Mouse (Mus musculus) G1E (cell line): ENCODE measurements around the gene Pitpnm1. TPM values are rescaled to one million over a fixed set of nuclear protein-coding genes. Genes with fewer than 3 reads are reported as not detected.

Experiments
- ATAC-seq: 2 replicates; pipeline ENCODE4 v1.8.0; 2016; ENCODE audit warnings: mild to moderate bottlenecking; ENCODE audit not compliant: insufficient number of reproducible peaks, poor library complexity, low FRiP score, severe bottlenecking; ENCODE audit errors: extremely low read depth
- DNase-seq: peaks from one replicate; pipeline ENCODE4 v3.0.0; 2012; ENCODE audit warnings: low spot score
- H3K27me3 ChIP-seq: 2 replicates; pipeline ENCODE4 v1.6.1; 2012; ENCODE audit warnings: mild to moderate bottlenecking, low read length, inconsistent platforms; ENCODE audit not compliant: insufficient read depth
- H3K36me3 ChIP-seq: replicated peaks from 2 replicates; pipeline ENCODE3; 2012; ENCODE audit warnings: mild to moderate bottlenecking, inconsistent platforms
- H3K4me1 ChIP-seq: 2 replicates; pipeline ENCODE4 v1.6.1; 2012; ENCODE audit warnings: low read depth, low read length, inconsistent platforms, mixed read lengths; ENCODE audit not compliant: insufficient read depth
- H3K4me3 ChIP-seq: 2 replicates; pipeline ENCODE4 v1.5.1; 2012; ENCODE audit warnings: low read depth, mild to moderate bottlenecking, inconsistent platforms, low read length, moderate library complexity, mixed read lengths
- H3K9me3 ChIP-seq: replicated peaks from 2 replicates; pipeline ENCODE4 v1.6.1; 2012; ENCODE audit warnings: inconsistent platforms
- CTCF ChIP-seq: IDR thresholded peaks from 2 replicates; pipeline ENCODE4 v1.5.1; 2012; ENCODE audit warnings: low read depth, low read length, inconsistent platforms, mixed read lengths
- GATA1 ChIP-seq: IDR thresholded peaks from 2 replicates; pipeline ENCODE4 v1.6.1; 2012; ENCODE audit warnings: borderline replicate concordance, low read length, inconsistent platforms, mixed read lengths
- GATA2 ChIP-seq: IDR thresholded peaks from 2 replicates; pipeline ENCODE4 v1.6.1; 2012; ENCODE audit warnings: low read depth, low read length, inconsistent platforms, borderline replicate concordance
- POLR2AphosphoS5 ChIP-seq: IDR thresholded peaks from 2 replicates; pipeline ENCODE4 v1.6.1; 2012; ENCODE audit warnings: low read depth, low read length, inconsistent platforms; ENCODE audit not compliant: insufficient replicate concordance
- TAL1 ChIP-seq: conservative IDR thresholded peaks from 2 replicates; pipeline ENCODE4 v1.6.1; 2012; ENCODE audit warnings: low read depth, low read length, inconsistent platforms, mixed read lengths
- polyA plus RNA-seq: library from polyadenylated mRNA; stranded (reverse); fragments of >175 nt; gene quantifications from 2 replicates; pipeline ENCODE4 v1.2.3, GENCODE M21; 2012
- total RNA-seq, 2 experiments: library from RNA; stranded (forward) in 1 of 2; stranded (reverse) in 1 of 2; fragments of 200-1000 nt in 1 of 2; fragments of >200 nt in 1 of 2; fragmentation: Nextera tagmentation in 1 of 2; gene quantifications; 2 replicates each; pipeline ENCODE4 v1.2.3; 2014 to 2017

Gene Pitpnm1
- total and polyA plus RNA-seq, 3 experiments = 12.9 to 61.2 (median 22.2) TPM

- ATAC-seq = no peak
- no peaks in the 10 kb centered on the region; the same call in 1 of the 2 replicates for H3K27me3 ChIP-seq
- peak; percentile 46 for DNase-seq
- H3K36me3 ChIP-seq = peaks cover 63% of the 10 kb centered on the region
- TF ChIP-seq POLR2AphosphoS5 (no peak), GATA2 (no peak), TAL1 (no peak), GATA1 (no peak), CTCF (no peak)
- H3K4me3 ChIP-seq = peak overlapping the region; percentile 85
- peaks cover 56% of the 10 kb centered on the region for H3K4me1 ChIP-seq
- H3K9me3 ChIP-seq = no peaks in the 10 kb centered on the region
These were observed 992 bp downstream of the Pitpnm1 start for GRCm38 (mm10) chr19:4100718-4101261.

GRCm38 (mm10) chr19:4101466-4101865 is 1.7 kb downstream of the Pitpnm1 start:
- Histone ChIP-seq H3K4me3 (no peak overlapping the region; the same call in 1 of the 2 replicates), H3K27me3 (no peaks in the 10 kb centered on the region; the same call in 1 of the 2 replicates), H3K4me1 (peaks cover 51% of the 10 kb centered on the region), H3K36me3 (peaks cover 67% of the 10 kb centered on the region), H3K9me3 (no peaks in the 10 kb centered on the region)
- no peak for ATAC-seq
- TF ChIP-seq POLR2AphosphoS5 (no peak), GATA1 (no peak), TAL1 (no peak), CTCF (no peak), GATA2 (no peak)
- no peak for DNase-seq

- H3K27me3 ChIP-seq = no peaks in the 10 kb centered on the region; the same call in 1 of the 2 replicates
- H3K36me3 ChIP-seq = peaks cover 73% of the 10 kb centered on the region
- H3K4me1 ChIP-seq = peaks cover 47% of the 10 kb centered on the region
- DNase-seq = no peak
- H3K9me3 ChIP-seq = no peaks in the 10 kb centered on the region
- TF ChIP-seq GATA2 = no peak
- TF ChIP-seq TAL1 = no peak
- no peak for TF ChIP-seq CTCF
- no peak for TF ChIP-seq GATA1
- TF ChIP-seq POLR2AphosphoS5 = no peak
- ATAC-seq = no peak
- no peak overlapping the region for H3K4me3 ChIP-seq
These were observed 2.3 kb downstream of the Pitpnm1 start for GRCm38 (mm10) chr19:4102049-4102448.

- no peaks in the 10 kb centered on the region; the same call in 1 of the 2 replicates for H3K27me3 ChIP-seq
- peaks cover 43% of the 10 kb centered on the region for H3K4me1 ChIP-seq
- H3K36me3 ChIP-seq = peaks cover 78% of the 10 kb centered on the region
- no peaks in the 10 kb centered on the region for H3K9me3 ChIP-seq
- TF ChIP-seq CTCF (no peak), GATA2 (no peak), GATA1 (no peak), POLR2AphosphoS5 (no peak), TAL1 (no peak)
- ATAC-seq = no peak
- no peak for DNase-seq
- no peak overlapping the region for H3K4me3 ChIP-seq
These were observed 2.8 kb downstream of the Pitpnm1 start for GRCm38 (mm10) chr19:4102626-4103025.

- Histone ChIP-seq H3K4me3 (no peak overlapping the region), H3K4me1 (peaks cover 37% of the 10 kb centered on the region), H3K9me3 (no peaks in the 10 kb centered on the region), H3K27me3 (no peaks in the 10 kb centered on the region; the same call in 1 of the 2 replicates), H3K36me3 (peaks cover 78% of the 10 kb centered on the region)
- ATAC-seq (no peak), DNase-seq (no peak)
- TF ChIP-seq GATA1 (no peak), CTCF (no peak), POLR2AphosphoS5 (no peak), GATA2 (no peak)
These were observed 3.5 kb downstream of the Pitpnm1 start for GRCm38 (mm10) chr19:4103294-4103693.

GRCm38 (mm10) chr19:4103792-4104191 is 4.0 kb downstream of the Pitpnm1 start:
- Histone ChIP-seq H3K27me3 (no peaks in the 10 kb centered on the region; the same call in 1 of the 2 replicates), H3K4me3 (no peak overlapping the region), H3K9me3 (no peaks in the 10 kb centered on the region), H3K4me1 (peaks cover 32% of the 10 kb centered on the region), H3K36me3 (peaks cover 78% of the 10 kb centered on the region)
- no peak for TF ChIP-seq GATA1
- no peak for TF ChIP-seq POLR2AphosphoS5
- TF ChIP-seq TAL1 = no peak
- no peak for TF ChIP-seq GATA2
- no peak for TF ChIP-seq CTCF
- no peak for DNase-seq
- ATAC-seq = no peak
